Mouse (Mus musculus) megakaryocyte, embryonic 14.5 days (primary cell): ENCODE measurements around the gene Nap1l5.

Experiments
- FLI1 ChIP-seq: IDR thresholded peaks from 2 replicates; pipeline ENCODE4 v1.6.1; 2012; ENCODE audit warnings: low read length, inconsistent platforms, mixed read lengths
- GATA1 ChIP-seq: IDR thresholded peaks from 3 replicates; pipeline ENCODE4 v1.6.1; 2012; ENCODE audit warnings: mixed read lengths, low read length, inconsistent platforms, borderline replicate concordance

- TF ChIP-seq GATA1 (no peak), FLI1 (no peak)
Observed at GRCm38 (mm10) chr6:58920735-58921134, 13.9 kb upstream of the Nap1l5 start.
